Mouse (Mus musculus): ENCODE data around the gene Gpr174. TPM values are rescaled to one million over a fixed set of nuclear protein-coding genes. Genes with fewer than 3 reads are reported as not detected.
"Not testable (repeated sequence)": the region's sequence is repeated elsewhere in the genome, so short reads cannot be mapped to it uniquely, and the experiment has no call there.

The Gpr174 gene
- under 1 TPM; 0.23 to 0.34 TPM for total RNA-seq (2021)
- long read RNA-seq, experiment 1, result 0 reads
- long read RNA-seq, experiment 2, result 0 reads

GRCm38 (mm10) chrX:107255486-107256227 is at the start of gene Gpr174:
Gpr174 (plus strand) TSS chrX:107255878.
- DNase-seq (ENCODE audit: low spot score in 2 of 2), result no peak

GRCm38 (mm10) chrX:107217577-107218090 is 38.0 kb upstream of the Gpr174 start:
- DNase-seq (ENCODE audit: low spot score in 2 of 2), result no peak

- no peak for DNase-seq (ENCODE audit: low spot score in 2 of 2)
Observed at GRCm38 (mm10) chrX:107224846-107225245, 30.8 kb upstream of the Gpr174 start.

- DNase-seq (ENCODE audit: low spot score in 2 of 2), result no peak
Observed at GRCm38 (mm10) chrX:107231214-107231613, 24.5 kb upstream of the Gpr174 start.

GRCm38 (mm10) chrX:107234655-107235054 is 21.0 kb upstream of the Gpr174 start:
- DNase-seq (ENCODE audit: low spot score in 2 of 2), result no peak

GRCm38 (mm10) chrX:107236461-107236860 is 19.2 kb upstream of the Gpr174 start:
- no peak for DNase-seq (ENCODE audit: low spot score in 2 of 2)

- DNase-seq (ENCODE audit: low spot score in 2 of 2), result no peak
Observed at GRCm38 (mm10) chrX:107250390-107250789, 5.3 kb upstream of the Gpr174 start.

GRCm38 (mm10) chrX:107264619-107265018 is 8.9 kb downstream of the Gpr174 start:
- DNase-seq (ENCODE audit: low spot score in 2 of 2), result no peak

- no peak for DNase-seq (ENCODE audit: low spot score in 2 of 2)
Observed at GRCm38 (mm10) chrX:107277606-107278005, 21.9 kb downstream of the Gpr174 start.

GRCm38 (mm10) chrX:107284211-107284610 is 28.5 kb downstream of the Gpr174 start:
- no peak for DNase-seq (ENCODE audit: low spot score in 2 of 2)

- not testable (repeated sequence) for DNase-seq (ENCODE audit: low spot score in 2 of 2)
Observed at GRCm38 (mm10) chrX:107297861-107298260, 42.2 kb downstream of the Gpr174 start.

- DNase-seq (ENCODE audit: low spot score in 2 of 2), result no peak
Observed at GRCm38 (mm10) chrX:107298761-107299160, 43.1 kb downstream of the Gpr174 start.

- no peak for DNase-seq (ENCODE audit: low spot score in 2 of 2)
Observed at GRCm38 (mm10) chrX:107306492-107306891, 50.8 kb downstream of the Gpr174 start.

- DNase-seq (ENCODE audit: low spot score in 2 of 2), result no peak
Observed at GRCm38 (mm10) chrX:107312533-107312932, 56.9 kb downstream of the Gpr174 start.

- DNase-seq (ENCODE audit: low spot score in 2 of 2), result no peak
Observed at GRCm38 (mm10) chrX:107325697-107326381, 70.2 kb downstream of the Gpr174 start.

GRCm38 (mm10) chrX:107329849-107330248 is 74.2 kb downstream of the Gpr174 start:
- DNase-seq (ENCODE audit: low spot score in 2 of 2), result no peak

GRCm38 (mm10) chrX:107336609-107337008 is 80.9 kb downstream of the Gpr174 start:
- no peak for DNase-seq (ENCODE audit: low spot score in 2 of 2)

- DNase-seq (ENCODE audit: low spot score in 2 of 2), result no peak
Observed at GRCm38 (mm10) chrX:107341980-107342379, 86.3 kb downstream of the Gpr174 start.
